Mouse (Mus musculus): Measurements from ENCODE around the gene Vps37b. TPM values are rescaled to one million over a fixed set of nuclear protein-coding genes. Genes with fewer than 3 reads are reported as not detected.

Vps37b gene
- total and polyA plus RNA-seq, 2 experiments from 2014 or later = 54.3 to 75.5 TPM

- 83% methylated on average over 17 of the region's 17 CpGs for WGBS
- H3K4me3 ChIP-seq (ENCODE audit: low read depth, low read length) = no peak overlapping the region
- H3K9me3 ChIP-seq (ENCODE audit: low read length) = no peaks in the 10 kb centered on the region
- no peak for TF ChIP-seq CTCF (IDR thresholded peaks at IDR 0.05)
- H3K4me1 ChIP-seq (ENCODE audit: insufficient read depth, low read length) = no peaks in the 10 kb centered on the region
- H3K27ac ChIP-seq (ENCODE audit: low read depth, low read length) = no peak overlapping the region
- H3K27me3 ChIP-seq (ENCODE audit: insufficient read depth, low read length) = no peaks in the 10 kb centered on the region
- H3K9ac ChIP-seq (replicated peaks; ENCODE audit: low read length, poor library complexity, severe bottlenecking) = no peak overlapping the region
- no peak overlapping the region for H3K4me2 ChIP-seq (ENCODE audit: low read depth, low read length, poor library complexity, severe bottlenecking)
- ATAC-seq (ENCODE audit: low FRiP score) (no peak), DNase-seq (ENCODE audit: low spot score) (no peak)
- H3K36me3 ChIP-seq (ENCODE audit: insufficient read depth, low read length) = peaks cover 60% of the 10 kb centered on the region
These were observed 27.5 kb downstream of the Vps37b start for GRCm38 (mm10) chr5:124004356-124005150.

DNA sequence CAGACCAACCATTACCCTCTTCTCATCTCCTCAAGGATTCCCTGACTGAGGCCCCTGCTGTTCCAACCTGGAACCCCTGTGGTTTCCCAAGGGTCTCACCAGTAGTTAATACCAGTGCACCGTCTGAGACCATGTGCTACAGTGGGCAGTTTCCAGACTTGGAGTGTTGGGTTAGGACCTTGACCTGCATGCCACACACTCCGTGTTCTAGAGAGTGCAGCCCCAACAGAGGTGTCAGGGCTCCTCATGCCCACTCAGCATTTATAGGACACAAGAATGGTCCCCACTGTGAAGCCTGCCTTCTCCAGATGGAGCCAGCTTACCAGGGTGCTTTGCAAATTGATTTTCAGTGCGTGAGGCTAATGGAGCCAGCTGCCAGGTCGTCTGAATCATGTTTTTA is 28.7 kb downstream of the Vps37b start:
- 50% methylated on average over 4 of the region's 4 CpGs for WGBS
- Histone ChIP-seq H3K27ac (ENCODE audit: low read depth, low read length) (peak overlapping the region; percentile 26; the same call in 1 of the 2 replicates), H3K4me1 (ENCODE audit: insufficient read depth, low read length) (no peaks in the 10 kb centered on the region), H3K9me3 (ENCODE audit: low read length) (no peaks in the 10 kb centered on the region), H3K4me2 (ENCODE audit: low read depth, low read length, poor library complexity, severe bottlenecking) (no peak overlapping the region), H3K36me3 (ENCODE audit: insufficient read depth, low read length) (peaks cover 62% of the 10 kb centered on the region), H3K4me3 (ENCODE audit: low read depth, low read length) (no peak overlapping the region), H3K27me3 (ENCODE audit: insufficient read depth, low read length) (no peaks in the 10 kb centered on the region), H3K9ac (replicated peaks; ENCODE audit: low read length, poor library complexity, severe bottlenecking) (no peak overlapping the region)
- ATAC-seq (ENCODE audit: low FRiP score) = no peak
- no peak for TF ChIP-seq CTCF (IDR thresholded peaks at IDR 0.05)
- DNase-seq (ENCODE audit: low spot score) = no peak

- Histone ChIP-seq H3K9me3 (ENCODE audit: low read length) (no peaks in the 10 kb centered on the region), H3K27ac (ENCODE audit: low read depth, low read length) (peak overlapping the region; percentile 26; the same call in 1 of the 2 replicates), H3K4me2 (ENCODE audit: low read depth, low read length, poor library complexity, severe bottlenecking) (no peak overlapping the region), H3K4me3 (ENCODE audit: low read depth, low read length) (no peak overlapping the region), H3K4me1 (ENCODE audit: insufficient read depth, low read length) (no peaks in the 10 kb centered on the region), H3K27me3 (ENCODE audit: insufficient read depth, low read length) (no peaks in the 10 kb centered on the region), H3K9ac (replicated peaks; ENCODE audit: low read length, poor library complexity, severe bottlenecking) (no peak overlapping the region), H3K36me3 (ENCODE audit: insufficient read depth, low read length) (peaks cover 58% of the 10 kb centered on the region)
- DNase-seq (ENCODE audit: low spot score) = peak; percentile 77
- peak; percentile 20; the same call in 1 of the 2 replicates for ATAC-seq (ENCODE audit: low FRiP score)
- TF ChIP-seq CTCF (IDR thresholded peaks at IDR 0.05) = no peak
- 55% methylated on average over 2 of the region's 2 CpGs for WGBS
These were observed 29.2 kb downstream of the Vps37b start for GRCm38 (mm10) chr5:124002876-124003275.

DNA sequence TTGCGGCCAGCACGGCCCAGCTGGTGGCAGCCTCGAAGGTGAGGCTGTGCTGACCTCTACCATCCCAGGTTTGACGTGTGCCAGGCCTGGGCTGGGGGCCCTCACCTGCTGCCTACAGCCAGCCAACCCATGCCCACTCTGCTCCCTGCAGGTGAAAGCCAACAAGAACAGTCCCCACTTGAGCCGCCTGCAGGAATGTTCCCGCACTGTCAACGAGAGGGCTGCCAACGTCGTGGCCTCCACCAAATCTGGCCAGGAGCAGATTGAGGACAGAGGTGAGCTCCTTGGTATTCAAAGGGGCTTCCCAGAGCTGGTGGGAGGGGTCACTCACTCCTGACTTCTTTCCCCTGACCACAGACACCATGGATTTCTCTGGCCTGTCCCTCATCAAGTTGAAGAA is 30.8 kb downstream of the Vps37b start:
- WGBS = 61% methylated on average over 9 of the region's 9 CpGs
- Histone ChIP-seq H3K27me3 (ENCODE audit: insufficient read depth, low read length) (no peaks in the 10 kb centered on the region), H3K9ac (replicated peaks; ENCODE audit: low read length, poor library complexity, severe bottlenecking) (no peak overlapping the region), H3K27ac (ENCODE audit: low read depth, low read length) (no peak overlapping the region), H3K4me3 (ENCODE audit: low read depth, low read length) (no peak overlapping the region), H3K4me2 (ENCODE audit: low read depth, low read length, poor library complexity, severe bottlenecking) (no peak overlapping the region), H3K4me1 (ENCODE audit: insufficient read depth, low read length) (no peaks in the 10 kb centered on the region), H3K36me3 (ENCODE audit: insufficient read depth, low read length) (peaks cover 53% of the 10 kb centered on the region), H3K9me3 (ENCODE audit: low read length) (no peaks in the 10 kb centered on the region)
- no peak for ATAC-seq (ENCODE audit: low FRiP score)
- DNase-seq (ENCODE audit: low spot score) = no peak
- no peak for TF ChIP-seq CTCF (IDR thresholded peaks at IDR 0.05)

- Histone ChIP-seq H3K4me2 (ENCODE audit: low read depth, low read length, poor library complexity, severe bottlenecking) (no peak overlapping the region), H3K4me1 (ENCODE audit: insufficient read depth, low read length) (no peaks in the 10 kb centered on the region), H3K27ac (ENCODE audit: low read depth, low read length) (no peak overlapping the region), H3K9ac (replicated peaks; ENCODE audit: low read length, poor library complexity, severe bottlenecking) (no peak overlapping the region), H3K4me3 (ENCODE audit: low read depth, low read length) (no peak overlapping the region), H3K27me3 (ENCODE audit: insufficient read depth, low read length) (no peaks in the 10 kb centered on the region), H3K9me3 (ENCODE audit: low read length) (no peaks in the 10 kb centered on the region), H3K36me3 (ENCODE audit: insufficient read depth, low read length) (peaks cover 51% of the 10 kb centered on the region)
- WGBS = 12% methylated on average over 7 of the region's 7 CpGs
- DNase-seq (ENCODE audit: low spot score) = peak; percentile 92
- peak; percentile 39 for ATAC-seq (ENCODE audit: low FRiP score)
- TF ChIP-seq CTCF (IDR thresholded peaks at IDR 0.05) = peak; percentile 99
These were observed 31.2 kb downstream of the Vps37b start for GRCm38 (mm10) chr5:124000824-124001223.

DNA sequence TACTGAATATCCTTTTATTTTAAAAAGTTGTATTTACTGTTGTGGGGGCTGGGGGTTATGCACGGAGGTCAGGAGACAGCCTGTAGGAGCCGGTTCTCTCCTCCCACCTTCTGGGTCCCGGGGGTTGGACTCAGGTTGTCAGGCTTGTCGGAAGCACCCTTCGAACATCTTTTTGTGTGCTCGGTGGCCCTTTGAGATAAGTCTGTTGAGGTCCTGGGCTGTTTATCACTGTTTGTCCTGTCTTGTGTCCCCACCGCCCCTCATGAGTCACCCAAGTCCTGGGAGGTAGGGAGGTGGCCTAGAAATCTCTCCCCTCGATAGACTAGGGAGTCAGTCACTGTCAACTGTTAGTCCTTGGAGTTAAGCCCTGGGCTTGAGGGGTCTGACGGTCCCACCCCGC is 33.7 kb downstream of the Vps37b start:
- Histone ChIP-seq H3K27me3 (ENCODE audit: insufficient read depth, low read length) (no peaks in the 10 kb centered on the region), H3K36me3 (ENCODE audit: insufficient read depth, low read length) (peaks cover 37% of the 10 kb centered on the region), H3K4me1 (ENCODE audit: insufficient read depth, low read length) (no peaks in the 10 kb centered on the region), H3K27ac (ENCODE audit: low read depth, low read length) (no peak overlapping the region), H3K4me3 (ENCODE audit: low read depth, low read length) (no peak overlapping the region), H3K4me2 (ENCODE audit: low read depth, low read length, poor library complexity, severe bottlenecking) (no peak overlapping the region), H3K9me3 (ENCODE audit: low read length) (no peaks in the 10 kb centered on the region), H3K9ac (replicated peaks; ENCODE audit: low read length, poor library complexity, severe bottlenecking) (no peak overlapping the region)
- 89% methylated on average over 10 of the region's 10 CpGs for WGBS
- no peak for TF ChIP-seq CTCF (IDR thresholded peaks at IDR 0.05)
- DNase-seq (ENCODE audit: low spot score) = no peak
- ATAC-seq (ENCODE audit: low FRiP score) = no peak
